Mouse (Mus musculus): Measurements from ENCODE around the gene H2-M10.6.

The H2-M10.6 gene

DNA sequence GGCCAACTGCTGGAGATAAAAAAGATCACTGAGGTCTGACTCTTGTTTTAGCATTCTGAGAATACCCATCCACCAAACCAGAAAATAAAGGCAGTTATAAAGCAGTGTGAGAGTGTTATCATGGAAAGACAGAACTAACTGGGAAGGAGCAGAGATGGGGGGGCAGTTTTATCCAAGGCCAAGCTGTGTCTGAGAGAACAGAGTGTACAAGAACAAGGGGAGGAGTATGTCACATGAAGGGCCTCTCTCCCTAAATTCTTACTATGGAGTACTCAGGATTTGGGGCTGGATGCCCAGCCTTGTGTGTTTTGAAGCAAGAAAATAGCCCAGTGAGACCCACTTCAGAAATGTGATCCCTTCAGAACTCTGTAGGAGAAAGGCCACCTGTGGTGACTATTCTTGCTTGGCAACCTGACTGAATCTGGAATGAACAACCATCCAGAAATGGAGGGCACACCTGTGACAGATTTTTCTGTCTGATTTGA is 29.0 kb downstream of the H2-M10.6 start:
- no peak for DNase-seq (ENCODE audit: low spot score in 2 of 2)

- no peak for DNase-seq (ENCODE audit: low spot score in 2 of 2)
Observed at GRCm38 (mm10) chr17:36843696-36844095, 31.7 kb downstream of the H2-M10.6 start.

DNA sequence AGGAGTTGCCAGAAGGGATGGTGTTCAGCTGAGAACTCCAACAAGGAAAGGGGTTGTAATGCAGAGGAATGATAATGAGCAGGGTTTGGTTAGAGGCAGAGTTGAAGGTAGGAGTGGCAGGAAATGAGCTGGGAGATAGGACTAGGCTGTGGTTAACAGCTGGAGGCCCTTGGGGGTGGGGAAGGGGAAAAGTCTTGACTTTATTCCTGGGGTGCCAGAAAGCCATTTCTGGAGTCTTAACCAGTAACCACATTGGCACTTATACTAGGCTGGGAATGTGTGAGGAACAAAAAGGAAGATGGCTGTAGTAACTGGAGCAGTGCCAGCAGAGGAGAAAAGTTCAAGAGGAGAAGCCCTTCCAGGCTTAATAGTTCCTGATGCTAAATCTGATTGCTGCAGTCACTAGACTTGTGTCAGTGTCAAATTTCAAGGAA is 32.3 kb downstream of the H2-M10.6 start:
- no peak for DNase-seq (ENCODE audit: low spot score in 2 of 2)

DNA sequence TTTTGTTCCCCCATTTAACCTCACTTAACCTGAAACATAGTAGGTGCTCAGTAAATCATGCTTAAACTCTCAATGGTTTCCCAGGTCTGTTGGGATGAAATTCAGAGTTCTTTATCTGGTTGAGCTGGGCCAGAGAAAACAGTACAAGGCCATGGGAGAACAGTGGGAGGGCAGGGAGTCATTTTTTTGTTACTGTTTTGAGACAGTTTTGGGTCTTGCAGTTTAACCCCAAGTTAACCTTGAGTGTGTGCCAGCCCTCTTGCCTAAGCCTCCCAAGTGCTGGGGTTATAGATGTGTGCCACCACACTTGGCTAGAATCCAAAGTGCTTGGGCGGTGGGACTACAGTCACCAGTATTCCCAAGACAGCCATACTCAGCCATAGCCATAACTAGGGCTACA is 32.8 kb downstream of the H2-M10.6 start:
- no peak for DNase-seq (ENCODE audit: low spot score in 2 of 2)

- DNase-seq (ENCODE audit: low spot score in 2 of 2): no peak
Observed at GRCm38 (mm10) chr17:36848911-36849310, 36.9 kb downstream of the H2-M10.6 start.

DNA sequence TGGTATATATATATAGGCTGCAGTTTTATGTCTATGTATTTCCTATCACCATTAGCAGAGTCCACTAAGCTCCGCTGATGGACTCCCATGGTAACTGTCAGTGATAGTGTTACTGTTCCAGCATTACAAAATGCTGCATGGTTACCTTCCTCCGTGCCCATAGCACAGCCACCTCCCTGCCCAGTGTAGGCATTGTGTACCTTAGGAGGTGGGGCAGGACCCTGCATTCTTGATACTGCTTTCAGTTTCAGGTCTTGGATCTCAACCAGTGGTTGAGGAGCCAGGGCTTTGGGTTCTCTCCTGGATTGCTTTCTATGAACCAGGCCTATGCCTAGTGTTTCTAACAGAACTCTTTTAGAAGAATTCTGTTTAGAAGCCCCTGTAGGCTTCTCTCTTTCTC is 38.0 kb downstream of the H2-M10.6 start:
- no peak for DNase-seq (ENCODE audit: low spot score in 2 of 2)

DNA sequence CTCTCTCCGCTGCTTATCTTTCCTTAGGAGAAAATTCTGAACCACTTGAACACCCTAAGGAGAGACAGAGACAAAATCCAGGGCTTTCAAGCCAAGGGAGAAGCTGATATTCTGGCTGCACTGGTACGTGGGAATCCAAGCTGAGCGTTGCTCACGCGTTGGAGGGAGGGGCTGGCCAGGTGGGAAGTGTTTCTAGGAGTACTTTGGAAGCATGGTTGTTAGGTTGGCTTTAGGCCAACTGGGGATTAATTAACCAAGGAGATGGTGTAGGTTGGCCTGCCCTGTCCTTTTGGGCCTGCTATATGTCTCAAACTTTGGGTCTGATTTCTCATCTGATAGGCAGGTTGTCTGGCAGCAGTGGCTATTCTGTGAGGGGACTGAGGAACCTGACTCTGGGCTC is 39.2 kb downstream of the H2-M10.6 start:
- no peak for DNase-seq (ENCODE audit: low spot score in 2 of 2)

GRCm38 (mm10) chr17:36851627-36852026 is 39.7 kb downstream of the H2-M10.6 start:
- no peak for DNase-seq (ENCODE audit: low spot score in 2 of 2)

DNA sequence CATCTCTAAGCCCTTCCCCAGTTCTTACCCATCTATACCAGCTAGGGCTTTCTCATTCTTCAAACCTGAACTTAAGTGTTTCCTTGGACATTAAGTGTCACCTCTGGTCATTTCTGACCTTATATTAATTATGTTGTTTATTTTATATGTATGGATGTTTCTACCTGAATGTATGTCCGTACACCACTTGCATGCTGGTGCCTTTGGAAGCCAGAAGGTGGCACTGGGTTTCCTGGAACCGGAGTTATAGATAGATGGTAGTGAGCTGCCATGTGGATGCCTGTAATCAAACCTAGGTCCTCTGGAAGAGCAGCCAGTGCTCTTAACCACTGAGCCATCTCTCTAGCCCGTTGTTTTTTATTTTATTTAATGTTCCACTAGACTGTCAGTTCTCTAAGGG is 43.5 kb downstream of the H2-M10.6 start:
- no peak for DNase-seq (ENCODE audit: low spot score in 2 of 2)

GRCm38 (mm10) chr17:36856236-36856635 is 44.3 kb downstream of the H2-M10.6 start:
- no peak for DNase-seq (ENCODE audit: low spot score in 2 of 2)

GRCm38 (mm10) chr17:36858181-36858580 is 46.2 kb downstream of the H2-M10.6 start:
- DNase-seq (ENCODE audit: low spot score in 2 of 2): no peak

- DNase-seq (ENCODE audit: low spot score in 2 of 2): no peak
Observed at GRCm38 (mm10) chr17:36861680-36862079, 49.7 kb downstream of the H2-M10.6 start.
